Mouse (Mus musculus) MEL (cell line): ENCODE results near the gene 1700025B11Rik. TPM values are rescaled to one million over a fixed set of nuclear protein-coding genes. Genes with fewer than 3 reads are reported as not detected.

Source experiments
- polyA plus RNA-seq, 2 experiments: library from polyadenylated mRNA; stranded (reverse) in 1 of 2; unstranded in 1 of 2; fragments of >175 nt in 1 of 2; fragments of >200 nt in 1 of 2; gene quantifications; 2 replicates each; pipeline versions ENCODE4 v1.2.1 to v1.2.4; 2012; ENCODE audit warnings: low replicate concordance in 2 of 2, low read depth in 1 of 2; ENCODE audit not compliant: insufficient read length in 2 of 2, insufficient read depth in 1 of 2, missing spikeins in 1 of 2
- total RNA-seq: library from RNA; depleted of rRNA; stranded (reverse); fragments of 300-350 nt; gene quantifications from 2 replicates; pipeline ENCODE4 v1.2.3, GENCODE M21; 2012; rRNA removed

Gene 1700025B11Rik
- total and polyA plus RNA-seq, 3 experiments, result not detected

Other genes with a start within 250 kb of the 1700025B11Rik start
- not detected in 2 replicates for gene Apol7a, start 162.8 kb downstream of the 1700025B11Rik start, total RNA-seq
- not detected for gene Apol7a, start 162.8 kb downstream of the 1700025B11Rik start, polyA plus RNA-seq
- not detected in 2 replicates for gene Apol9a, start 150.8 kb downstream of the 1700025B11Rik start, total RNA-seq
- not detected for gene Apol9a, start 150.8 kb downstream of the 1700025B11Rik start, polyA plus RNA-seq
- not detected in 2 replicates for gene Apol7b, start 114.4 kb downstream of the 1700025B11Rik start, total RNA-seq
- gene Apol7b, start 114.4 kb downstream of the 1700025B11Rik start, polyA plus RNA-seq, result not detected
- gene Apol10a, start 84.8 kb downstream of the 1700025B11Rik start, total RNA-seq, result not detected in 2 replicates
- gene Apol10a, start 84.8 kb downstream of the 1700025B11Rik start, polyA plus RNA-seq, result not detected
- 0.12 TPM in 1 of 2 replicates, not detected in the other for gene Apol11a, start 53.6 kb downstream of the 1700025B11Rik start, total RNA-seq
- not detected for gene Apol11a, start 53.6 kb downstream of the 1700025B11Rik start, polyA plus RNA-seq
- not detected in 2 replicates for gene Apol7c, start 28.6 kb downstream of the 1700025B11Rik start, total RNA-seq
- not detected for gene Apol7c, start 28.6 kb downstream of the 1700025B11Rik start, polyA plus RNA-seq
- gene Apol10b, start 34.2 kb upstream of the 1700025B11Rik start, total RNA-seq, result 0.07 and 0.08 TPM in 2 replicates
- under 1 TPM in 1 of 2 experiments, not detected in 1; 0.19 TPM for gene Apol10b, start 34.2 kb upstream of the 1700025B11Rik start, polyA plus RNA-seq
- not detected in 2 replicates for gene Gm36245, start 37.4 kb upstream of the 1700025B11Rik start, total RNA-seq
- gene Gm36245, start 37.4 kb upstream of the 1700025B11Rik start, polyA plus RNA-seq, result not detected
- gene Apol11b, start 81.4 kb upstream of the 1700025B11Rik start, total RNA-seq, result 0.52 and 1.3 TPM in 2 replicates
- under 1 TPM in 1 of 2 experiments, not detected in 1; 0.39 TPM for gene Apol11b, start 81.4 kb upstream of the 1700025B11Rik start, polyA plus RNA-seq
- gene Apol7e, start 137.0 kb upstream of the 1700025B11Rik start, total RNA-seq, result not detected in 2 replicates
- not detected for gene Apol7e, start 137.0 kb upstream of the 1700025B11Rik start, polyA plus RNA-seq
- not detected in 2 replicates for gene Apol9b, start 167.1 kb upstream of the 1700025B11Rik start, total RNA-seq
- gene Apol9b, start 167.1 kb upstream of the 1700025B11Rik start, polyA plus RNA-seq, result not detected
- gene Apol8, start 195.1 kb upstream of the 1700025B11Rik start, total RNA-seq, result 0.39 and 1.4 TPM in 2 replicates
- under 1 TPM in 1 of 2 experiments, not detected in 1; 0.74 TPM for gene Apol8, start 195.1 kb upstream of the 1700025B11Rik start, polyA plus RNA-seq